Mouse (Mus musculus): ENCODE measurements around the gene Pga5. TPM values are rescaled to one million over a fixed set of nuclear protein-coding genes. Genes with fewer than 3 reads are reported as not detected.

Gene Pga5
- polyA plus RNA-seq, 1 experiment = 0.20 TPM

DNA sequence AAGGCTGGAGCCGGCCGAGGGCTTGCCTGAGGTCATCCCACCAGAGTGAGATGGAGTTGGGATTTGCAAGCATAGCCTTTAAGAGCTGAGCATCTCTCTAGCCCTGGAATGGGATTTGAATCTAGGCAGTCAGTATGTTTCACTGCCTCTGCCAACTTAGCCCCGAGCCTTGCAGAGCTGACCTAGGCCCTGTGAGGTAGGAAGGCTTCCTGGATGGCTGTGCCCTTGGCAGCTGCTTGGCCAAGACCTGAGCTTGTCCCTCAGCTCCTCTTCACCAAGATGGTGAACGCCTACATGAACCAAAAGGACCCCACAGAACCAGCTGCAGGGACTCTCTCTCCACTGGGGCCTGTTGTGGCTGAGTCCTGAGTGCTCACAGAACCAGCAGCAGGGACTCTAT is 32.9 kb upstream of the Pga5 start:
- Histone ChIP-seq H3K36me3 (ENCODE audit: control insufficient read depth, insufficient read depth, low read length) (peaks cover 5% of the 10 kb centered on the region), H3K4me3 (ENCODE audit: control insufficient read depth, low read depth, low read length) (no peak overlapping the region), H3K4me1 (ENCODE audit: control insufficient read depth, insufficient read depth, low read length) (0 out of 2 replicates have a peak, but pooled peaks cover 2% of the 10 kb centered on the region), H3K27ac (ENCODE audit: control insufficient read depth, insufficient read depth, low read depth, low read length) (no peak overlapping the region), H3K27me3 (ENCODE audit: control insufficient read depth, insufficient read depth, low read length) (no peaks in the 10 kb centered on the region)
- TF ChIP-seq POLR2A (IDR thresholded peaks at IDR 0.05; ENCODE audit: control insufficient read depth, low read depth, low read length) (no peak), CTCF (IDR thresholded peaks at IDR 0.05; ENCODE audit: control insufficient read depth, insufficient read depth, insufficient replicate concordance, low read depth, low read length) (no peak)

GRCm38 (mm10) chr19:10710088-10710511 is 32.2 kb upstream of the Pga5 start:
- peak; percentile 51; the same call in 1 of the 2 replicates for TF ChIP-seq CTCF (IDR thresholded peaks at IDR 0.05; ENCODE audit: control insufficient read depth, insufficient read depth, insufficient replicate concordance, low read depth, low read length)
- no peak for TF ChIP-seq POLR2A (IDR thresholded peaks at IDR 0.05; ENCODE audit: control insufficient read depth, low read depth, low read length)
- Histone ChIP-seq H3K4me3 (ENCODE audit: control insufficient read depth, low read depth, low read length) (no peak overlapping the region), H3K36me3 (ENCODE audit: control insufficient read depth, insufficient read depth, low read length) (peaks cover 5% of the 10 kb centered on the region), H3K27me3 (ENCODE audit: control insufficient read depth, insufficient read depth, low read length) (no peaks in the 10 kb centered on the region), H3K4me1 (ENCODE audit: control insufficient read depth, insufficient read depth, low read length) (0 out of 2 replicates have a peak, but pooled peaks cover 2% of the 10 kb centered on the region), H3K27ac (ENCODE audit: control insufficient read depth, insufficient read depth, low read depth, low read length) (no peak overlapping the region)

DNA sequence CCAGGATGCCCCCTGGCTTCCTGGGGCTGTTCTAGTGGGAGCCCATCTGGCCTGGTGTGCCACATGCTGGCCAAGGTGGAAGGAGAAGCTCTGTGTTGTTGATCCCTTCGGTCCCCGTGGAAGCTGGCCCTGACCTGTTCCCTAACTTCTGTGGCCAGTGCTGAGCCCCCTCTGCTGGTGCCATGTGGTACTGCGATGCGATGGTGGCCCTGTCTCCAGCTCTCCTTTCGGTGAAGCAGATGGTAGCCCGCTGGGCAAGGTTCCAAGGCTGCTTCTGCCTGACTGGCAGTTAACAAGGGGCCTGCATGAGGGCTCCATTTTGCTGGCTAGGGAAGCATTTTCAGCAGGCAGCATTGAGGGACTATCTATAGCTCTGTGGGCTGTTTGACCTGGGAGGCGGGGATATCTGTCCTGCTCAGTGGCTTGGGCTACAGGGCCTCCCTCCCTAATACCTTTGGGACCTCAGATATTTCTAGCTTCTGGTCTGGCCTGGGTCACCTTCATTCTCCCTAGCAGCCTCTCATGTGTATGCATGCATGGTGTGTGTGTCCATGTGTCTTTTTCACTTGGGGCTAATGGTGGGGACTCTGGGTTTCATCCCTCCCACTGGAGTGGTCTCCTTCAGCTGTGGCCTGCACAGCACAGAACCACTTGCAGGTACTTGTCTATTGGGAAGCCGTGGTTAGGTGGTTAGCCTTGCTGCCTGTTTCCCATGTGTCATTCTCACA is 31.7 kb upstream of the Pga5 start:
- H3K36me3 ChIP-seq (ENCODE audit: control insufficient read depth, insufficient read depth, low read length) = peaks cover 5% of the 10 kb centered on the region
- H3K4me3 ChIP-seq (ENCODE audit: control insufficient read depth, low read depth, low read length) = no peak overlapping the region
- no peak for TF ChIP-seq POLR2A (IDR thresholded peaks at IDR 0.05; ENCODE audit: control insufficient read depth, low read depth, low read length)
- peak; percentile 88 for TF ChIP-seq CTCF (IDR thresholded peaks at IDR 0.05; ENCODE audit: control insufficient read depth, insufficient read depth, insufficient replicate concordance, low read depth, low read length)
- H3K27me3 ChIP-seq (ENCODE audit: control insufficient read depth, insufficient read depth, low read length) = no peaks in the 10 kb centered on the region
- H3K4me1 ChIP-seq (ENCODE audit: control insufficient read depth, insufficient read depth, low read length) = 0 out of 2 replicates have a peak, but pooled peaks cover 2% of the 10 kb centered on the region
- no peak overlapping the region for H3K27ac ChIP-seq (ENCODE audit: control insufficient read depth, insufficient read depth, low read depth, low read length)

GRCm38 (mm10) chr19:10708900-10709299 is 31.0 kb upstream of the Pga5 start:
- Histone ChIP-seq H3K27me3 (ENCODE audit: control insufficient read depth, insufficient read depth, low read length) (no peaks in the 10 kb centered on the region), H3K4me1 (ENCODE audit: control insufficient read depth, insufficient read depth, low read length) (0 out of 2 replicates have a peak, but pooled peaks cover 2% of the 10 kb centered on the region), H3K4me3 (ENCODE audit: control insufficient read depth, low read depth, low read length) (no peak overlapping the region), H3K36me3 (ENCODE audit: control insufficient read depth, insufficient read depth, low read length) (peaks cover 5% of the 10 kb centered on the region), H3K27ac (ENCODE audit: control insufficient read depth, insufficient read depth, low read depth, low read length) (no peak overlapping the region)
- TF ChIP-seq POLR2A (IDR thresholded peaks at IDR 0.05; ENCODE audit: control insufficient read depth, low read depth, low read length) = no peak
- no peak for TF ChIP-seq CTCF (IDR thresholded peaks at IDR 0.05; ENCODE audit: control insufficient read depth, insufficient read depth, insufficient replicate concordance, low read depth, low read length)

DNA sequence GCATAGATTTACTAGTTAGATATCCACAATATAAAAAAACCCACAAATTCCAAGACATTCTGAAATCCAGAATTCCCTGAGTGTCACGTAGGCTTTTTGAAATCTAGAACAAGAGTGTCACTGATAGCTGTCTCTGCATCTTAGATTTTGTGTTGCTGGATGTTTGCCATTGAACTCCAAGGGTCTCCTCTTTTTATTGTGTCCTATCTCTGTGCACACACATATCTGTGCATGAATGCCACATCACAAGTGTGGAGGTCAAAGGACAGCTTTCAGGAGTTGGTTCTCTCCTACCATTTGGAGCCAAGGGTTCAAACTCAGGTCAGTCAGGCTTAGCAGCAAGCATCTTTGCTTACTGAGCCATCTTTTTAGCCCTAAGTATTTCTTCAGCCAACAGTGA is 30.0 kb upstream of the Pga5 start:
- H3K4me1 ChIP-seq (ENCODE audit: control insufficient read depth, insufficient read depth, low read length) = peaks cover 7% of the 10 kb centered on the region
- H3K36me3 ChIP-seq (ENCODE audit: control insufficient read depth, insufficient read depth, low read length) = peaks cover 5% of the 10 kb centered on the region
- no peaks in the 10 kb centered on the region for H3K27me3 ChIP-seq (ENCODE audit: control insufficient read depth, insufficient read depth, low read length)
- TF ChIP-seq CTCF (IDR thresholded peaks at IDR 0.05; ENCODE audit: control insufficient read depth, insufficient read depth, insufficient replicate concordance, low read depth, low read length) (no peak), POLR2A (IDR thresholded peaks at IDR 0.05; ENCODE audit: control insufficient read depth, low read depth, low read length) (no peak)
- no peak overlapping the region for H3K27ac ChIP-seq (ENCODE audit: control insufficient read depth, insufficient read depth, low read depth, low read length)
- H3K4me3 ChIP-seq (ENCODE audit: control insufficient read depth, low read depth, low read length) = no peak overlapping the region

DNA sequence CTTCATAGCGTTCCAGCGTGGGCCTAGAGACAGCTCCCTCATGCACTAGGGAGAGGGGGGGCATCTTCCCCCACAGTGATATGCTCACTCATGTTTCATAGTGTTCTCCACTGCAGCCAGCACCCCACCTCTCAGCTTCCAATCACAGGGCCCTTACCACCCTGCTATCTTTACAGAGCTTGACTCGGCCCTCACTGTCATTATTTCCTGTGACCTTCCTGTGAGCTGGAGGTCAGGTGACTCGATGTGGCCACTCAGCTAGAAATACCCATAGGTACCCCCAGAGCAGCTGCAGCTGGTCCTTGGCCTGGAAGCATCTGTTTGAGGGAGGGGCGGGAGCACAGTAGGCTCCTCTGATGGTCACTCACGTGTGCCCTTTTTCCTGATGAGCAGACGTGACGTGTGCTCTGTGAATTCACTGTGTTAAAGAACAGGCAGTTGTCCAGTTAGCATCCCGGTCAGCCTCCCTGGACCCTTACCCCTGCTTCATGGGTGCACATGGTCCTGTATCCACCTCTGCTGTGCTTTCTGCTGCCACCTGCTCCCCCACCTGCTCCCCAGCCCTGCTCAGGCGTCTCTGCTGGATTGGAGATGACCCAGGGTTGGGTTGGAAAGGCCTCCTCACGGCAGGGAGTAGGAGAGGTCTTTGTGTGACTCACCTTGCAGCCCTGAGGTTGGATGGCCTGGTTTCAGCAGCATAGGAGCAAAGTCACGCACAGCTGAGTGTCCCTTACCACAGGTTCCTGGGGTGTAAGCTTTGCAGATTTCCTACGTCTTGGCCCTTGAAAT is 29.4 kb upstream of the Pga5 start:
- no peak overlapping the region for H3K27ac ChIP-seq (ENCODE audit: control insufficient read depth, insufficient read depth, low read depth, low read length)
- H3K4me3 ChIP-seq (ENCODE audit: control insufficient read depth, low read depth, low read length) = no peak overlapping the region
- peaks cover 5% of the 10 kb centered on the region for H3K36me3 ChIP-seq (ENCODE audit: control insufficient read depth, insufficient read depth, low read length)
- peaks cover 7% of the 10 kb centered on the region for H3K4me1 ChIP-seq (ENCODE audit: control insufficient read depth, insufficient read depth, low read length)
- TF ChIP-seq CTCF (IDR thresholded peaks at IDR 0.05; ENCODE audit: control insufficient read depth, insufficient read depth, insufficient replicate concordance, low read depth, low read length) (no peak), POLR2A (IDR thresholded peaks at IDR 0.05; ENCODE audit: control insufficient read depth, low read depth, low read length) (no peak)
- H3K27me3 ChIP-seq (ENCODE audit: control insufficient read depth, insufficient read depth, low read length) = no peaks in the 10 kb centered on the region

GRCm38 (mm10) chr19:10703470-10703869 is 25.6 kb upstream of the Pga5 start:
- Histone ChIP-seq H3K4me1 (ENCODE audit: control insufficient read depth, insufficient read depth, low read length) (peaks cover 5% of the 10 kb centered on the region), H3K27ac (ENCODE audit: control insufficient read depth, insufficient read depth, low read depth, low read length) (no peak overlapping the region), H3K4me3 (ENCODE audit: control insufficient read depth, low read depth, low read length) (no peak overlapping the region), H3K27me3 (ENCODE audit: control insufficient read depth, insufficient read depth, low read length) (no peaks in the 10 kb centered on the region), H3K36me3 (ENCODE audit: control insufficient read depth, insufficient read depth, low read length) (peaks cover 2% of the 10 kb centered on the region; the same call in 1 of the 2 replicates)
- no peak for TF ChIP-seq POLR2A (IDR thresholded peaks at IDR 0.05; ENCODE audit: control insufficient read depth, low read depth, low read length)
- TF ChIP-seq CTCF (IDR thresholded peaks at IDR 0.05; ENCODE audit: control insufficient read depth, insufficient read depth, insufficient replicate concordance, low read depth, low read length) = no peak

Measured in testis, adult 2 months (tissue).